Mouse (Mus musculus): ENCODE data around the gene Atcay. TPM values are rescaled to one million over a fixed set of nuclear protein-coding genes. Genes with fewer than 3 reads are reported as not detected.
A peak's percentile ranks its signal among the peaks of the same experiment; 100 is the strongest.

The Atcay gene
- total and polyA plus RNA-seq, 3 experiments, result 0.19 to 0.33 TPM; not detected in 1

DNA sequence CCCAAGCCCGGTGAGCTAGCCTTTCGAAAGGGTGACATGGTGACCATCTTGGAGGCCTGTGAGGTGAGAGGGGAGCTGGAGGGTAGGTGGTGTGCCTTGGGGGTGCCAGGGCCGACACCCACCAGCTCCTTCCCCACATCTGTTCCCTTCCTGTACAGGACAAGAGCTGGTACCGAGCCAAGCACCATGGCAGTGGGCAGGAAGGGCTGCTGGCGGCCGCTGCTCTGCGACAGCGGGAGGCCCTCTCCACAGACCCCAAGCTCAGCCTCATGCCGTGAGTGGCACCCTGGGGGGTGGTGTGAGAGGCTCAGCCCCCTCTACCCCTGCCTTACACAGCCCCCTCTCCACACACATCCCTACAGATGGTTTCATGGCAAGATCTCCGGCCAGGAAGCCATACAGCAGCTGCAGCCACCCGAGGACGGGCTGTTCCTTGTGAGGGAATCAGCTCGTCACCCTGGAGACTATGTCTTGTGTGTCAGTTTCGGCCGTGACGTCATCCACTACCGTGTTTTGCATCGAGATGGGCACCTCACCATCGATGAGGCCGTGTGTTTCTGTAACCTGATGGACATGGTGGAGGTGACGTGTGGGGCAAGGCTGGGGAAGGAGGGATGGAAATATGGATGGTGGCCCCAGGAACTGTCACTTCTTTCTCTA is 28.7 kb upstream of the Atcay start:
- DNase-seq (ENCODE audit: low read depth, low spot score), result no peak
- Histone ChIP-seq H3K4me1 (ENCODE audit: control insufficient read depth in 1 of 2, insufficient read depth in 2 of 2, low read length in 2 of 2) (no peaks in the 10 kb centered on the region), H3K79me2 (ENCODE audit: control insufficient read depth, insufficient read depth, low read length, poor library complexity) (no peaks in the 10 kb centered on the region), H3K4me3 (ENCODE audit: control insufficient read depth in 1 of 2, insufficient read depth in 1 of 2, low read depth in 2 of 2, low read length in 2 of 2) (no peak overlapping the region), H3K9me3 (replicated peaks; ENCODE audit: insufficient read depth, low read length) (no peaks in the 10 kb centered on the region), H3K36me3 (ENCODE audit: control insufficient read depth in 1 of 2, insufficient read depth in 2 of 2, low read length in 2 of 2) (no peaks in the 10 kb centered on the region), H3K9ac (ENCODE audit: control insufficient read depth, low read depth, low read length, poor library complexity, severe bottlenecking) (no peak overlapping the region), H3K27ac (ENCODE audit: control insufficient read depth, low read depth, low read length) (no peak overlapping the region), H3K27me3 (ENCODE audit: control insufficient read depth in 1 of 2, insufficient read depth in 2 of 2, low read length in 2 of 2) (no peaks in the 10 kb centered on the region)
- 0 out of 2 replicates have a peak, but pooled peaks have one; percentile 21 for TF ChIP-seq POLR2AphosphoS5 (IDR thresholded peaks at IDR 0.05; ENCODE audit: borderline replicate concordance, low read depth, low read length)
- TF ChIP-seq MAX (IDR thresholded peaks at IDR 0.05; ENCODE audit: low read length), result no peak

DNA sequence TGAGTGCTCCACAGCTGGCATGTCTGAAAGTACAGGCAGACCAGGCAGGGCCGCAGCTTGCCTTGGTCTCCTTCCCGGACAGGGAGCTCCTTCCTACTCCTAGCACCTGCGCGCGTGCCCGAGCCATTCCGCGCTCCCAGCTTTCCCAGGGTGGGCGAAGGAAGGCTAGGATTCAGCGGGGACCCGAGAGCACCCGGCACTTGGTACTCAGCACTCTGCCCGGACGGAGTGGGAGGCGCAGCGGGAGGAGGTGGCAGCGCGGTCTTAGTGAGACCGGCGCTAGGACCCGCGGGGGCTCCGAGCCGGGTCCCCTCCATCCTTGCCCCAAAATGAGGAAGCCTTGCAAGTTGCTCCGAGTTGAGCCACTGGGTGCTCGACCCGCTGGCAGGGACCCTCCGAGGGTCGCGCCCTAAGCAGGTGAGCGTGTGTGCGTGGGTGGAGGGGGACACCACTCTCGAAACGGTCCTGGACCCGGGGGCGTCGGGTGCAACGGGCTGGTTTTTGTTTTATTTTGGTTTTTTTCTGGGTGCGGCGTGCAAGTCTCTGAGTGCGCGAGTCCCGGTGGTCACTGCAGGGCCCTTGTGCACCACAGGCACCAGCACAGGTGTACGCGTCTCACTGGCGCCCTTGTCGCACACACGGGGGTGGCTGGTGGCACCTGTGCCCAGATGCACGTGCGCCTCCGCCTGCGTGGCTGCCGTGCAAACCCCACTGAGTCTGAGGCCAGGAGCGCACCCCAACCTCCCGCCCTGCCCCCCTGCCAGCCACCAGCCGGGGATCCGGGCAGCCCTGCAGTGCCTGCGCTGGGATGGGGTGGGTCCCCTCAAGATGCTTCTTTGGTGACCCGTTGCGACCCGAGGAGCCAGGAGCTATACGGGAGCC is 26.8 kb upstream of the Atcay start:
- TF ChIP-seq CHD2 (IDR thresholded peaks at IDR 0.05; ENCODE audit: low read length), result no peak
- TF ChIP-seq E2F4 (IDR thresholded peaks at IDR 0.05; ENCODE audit: borderline replicate concordance, low read depth, low read length), result no peak
- no peak for TF ChIP-seq MXI1 (IDR thresholded peaks at IDR 0.05; ENCODE audit: low read depth, low read length)
- no peak for TF ChIP-seq POLR2A (IDR thresholded peaks at IDR 0.05; ENCODE audit: control insufficient read depth in 1 of 2, insufficient read depth in 1 of 2, low read depth in 1 of 2, low read length in 2 of 2, poor library complexity in 1 of 2)
- no peak for TF ChIP-seq ZNF384 (IDR thresholded peaks at IDR 0.05; ENCODE audit: low read depth, low read length)
- no peak for TF ChIP-seq JUND (IDR thresholded peaks at IDR 0.05; ENCODE audit: low read depth, low read length)
- no peak for TF ChIP-seq USF1 (IDR thresholded peaks at IDR 0.05; ENCODE audit: low read depth, low read length)
- no peak for TF ChIP-seq MAZ (IDR thresholded peaks at IDR 0.05; ENCODE audit: low read depth, low read length)
- no peak for TF ChIP-seq GABPA (IDR thresholded peaks at IDR 0.05; ENCODE audit: low read depth, low read length)
- no peak for TF ChIP-seq MYC (IDR thresholded peaks at IDR 0.05; ENCODE audit: low read depth, low read length)
- TF ChIP-seq CTCF (IDR thresholded peaks at IDR 0.05 in 2 of 3, conservative IDR thresholded peaks at IDR 0.05 in 1 of 3; ENCODE audit: control insufficient read depth in 1 of 3, insufficient read depth in 1 of 3, low read depth in 2 of 3, low read length in 3 of 3, poor library complexity in 1 of 3, severe bottlenecking in 1 of 3), result no peak
- no peak for TF ChIP-seq NRF1 (IDR thresholded peaks at IDR 0.05; ENCODE audit: insufficient read depth, low read depth, low read length, poor library complexity, severe bottlenecking)
- TF ChIP-seq TAL1 (IDR thresholded peaks at IDR 0.05; ENCODE audit: low read length), result no peak
- TF ChIP-seq NELFE (IDR thresholded peaks at IDR 0.05; ENCODE audit: low read depth, low read length), result no peak
- Histone ChIP-seq H3K27ac (ENCODE audit: control insufficient read depth, low read depth, low read length) (no peak overlapping the region), H3K36me3 (ENCODE audit: control insufficient read depth in 1 of 2, insufficient read depth in 2 of 2, low read length in 2 of 2) (no peaks in the 10 kb centered on the region), H3K9ac (ENCODE audit: control insufficient read depth, low read depth, low read length, poor library complexity, severe bottlenecking) (no peak overlapping the region), H3K27me3 (ENCODE audit: control insufficient read depth in 1 of 2, insufficient read depth in 2 of 2, low read length in 2 of 2) (no peaks in the 10 kb centered on the region), H3K4me1 (ENCODE audit: control insufficient read depth in 1 of 2, insufficient read depth in 2 of 2, low read length in 2 of 2) (no peaks in the 10 kb centered on the region), H3K4me3 (ENCODE audit: control insufficient read depth in 1 of 2, insufficient read depth in 1 of 2, low read depth in 2 of 2, low read length in 2 of 2) (no peak overlapping the region), H3K9me3 (replicated peaks; ENCODE audit: insufficient read depth, low read length) (no peaks in the 10 kb centered on the region), H3K79me2 (ENCODE audit: control insufficient read depth, insufficient read depth, low read length, poor library complexity) (no peaks in the 10 kb centered on the region)
- DNase-seq (ENCODE audit: low read depth, low spot score), result no peak

All from MEL (cell line).